Comparison of ENCODE assay signal across 24 mouse cellular contexts in the genomic region with DNA sequence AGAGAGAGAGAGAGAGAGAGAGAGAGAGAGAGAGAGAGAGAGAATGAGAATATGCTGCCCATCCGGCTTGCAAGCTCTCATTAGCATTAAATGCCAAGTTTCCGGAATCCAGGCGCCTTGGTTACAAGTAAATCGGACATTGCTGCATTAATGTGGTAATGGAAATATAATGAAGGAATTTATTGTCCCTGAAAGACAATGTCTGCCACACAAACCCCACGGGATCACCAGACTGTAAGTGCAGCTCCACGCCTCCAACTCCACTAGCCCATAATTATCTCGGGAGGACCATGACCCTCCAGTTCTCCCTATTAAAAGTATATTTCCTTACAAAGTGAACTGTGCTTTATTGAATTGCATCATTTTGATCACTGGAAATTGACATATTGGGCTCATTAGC.
DNase-seq lines count a peak whose midpoint lies in the region; ATAC-seq lines count a peak whose summit lies in the region.
"Had no signal": no experiment of that assay in that cellular context is flagged by ENCODE, and none has a peak within 500 bp of the region (broad histone marks: within the 10 kb centered on the region; RNA-seq: fewer than 3 reads in every experiment).

No protein-coding gene starts in this region.

- H3K9ac ChIP-seq in forebrain, embryonic 14.5 days (ENCODE audit: low read length), result no peak overlapping the region
- H3K9ac ChIP-seq in forebrain, embryonic 16.5 days (replicated peaks; ENCODE audit: low read depth, low read length), result no peak overlapping the region
- H3K9ac ChIP-seq in midbrain, embryonic 12.5 days (replicated peaks), result no peak overlapping the region
- no peak overlapping the region for H3K9ac ChIP-seq in midbrain, embryonic 13.5 days (replicated peaks)
- no peak overlapping the region for H3K9ac ChIP-seq in hindbrain, embryonic 15.5 days
- H3K9ac ChIP-seq: embryonic facial prominence, embryonic 15.5 days; kidney, embryonic 15.5 days; limb, embryonic 13.5 days; liver, embryonic 13.5 days had no signal

- no peak for ATAC-seq in forebrain, embryonic 14.5 days
- ATAC-seq in forebrain, embryonic 16.5 days, result no peak
- ATAC-seq in midbrain, embryonic 12.5 days (ENCODE audit: low FRiP score, low read depth), result peak; percentile 49; the same call in 1 of the 2 replicates
- no peak for ATAC-seq in midbrain, embryonic 13.5 days
- ATAC-seq in hindbrain, embryonic 15.5 days (ENCODE audit: low FRiP score, low read depth), result no peak
- ATAC-seq: Patski had no signal

- H3K36me3 ChIP-seq in forebrain, embryonic 14.5 days (ENCODE audit: control insufficient read depth, insufficient read depth, low read length), result no peaks in the 10 kb centered on the region
- no peaks in the 10 kb centered on the region for H3K36me3 ChIP-seq in forebrain, embryonic 16.5 days (ENCODE audit: control insufficient read depth, insufficient read depth)
- no peaks in the 10 kb centered on the region for H3K36me3 ChIP-seq in midbrain, embryonic 12.5 days
- H3K36me3 ChIP-seq in midbrain, embryonic 13.5 days, result no peaks in the 10 kb centered on the region
- no peaks in the 10 kb centered on the region for H3K36me3 ChIP-seq in hindbrain, embryonic 15.5 days
- H3K36me3 ChIP-seq: embryonic facial prominence, embryonic 15.5 days; kidney, embryonic 15.5 days; limb, embryonic 13.5 days; liver, embryonic 13.5 days had no signal

- H3K4me1 ChIP-seq in forebrain, embryonic 14.5 days (ENCODE audit: control insufficient read depth, insufficient read depth, low read length), result no peaks in the 10 kb centered on the region
- H3K4me1 ChIP-seq in forebrain, embryonic 16.5 days (replicated peaks; ENCODE audit: control insufficient read depth, insufficient read depth, low read length), result peaks cover 3% of the 10 kb centered on the region; the same call in 1 of the 2 replicates
- H3K4me1 ChIP-seq in midbrain, embryonic 12.5 days, result peaks cover 4% of the 10 kb centered on the region; the same call in 1 of the 2 replicates
- peaks cover 8% of the 10 kb centered on the region for H3K4me1 ChIP-seq in midbrain, embryonic 13.5 days (replicated peaks)
- H3K4me1 ChIP-seq in hindbrain, embryonic 15.5 days (replicated peaks), result peaks cover 15% of the 10 kb centered on the region
- H3K4me1 ChIP-seq: kidney, embryonic 15.5 days; liver, embryonic 13.5 days had no signal

- H3K27me3 ChIP-seq in forebrain, embryonic 14.5 days (replicated peaks; ENCODE audit: control insufficient read depth, insufficient read depth, low read length), result no peaks in the 10 kb centered on the region
- H3K27me3 ChIP-seq in forebrain, embryonic 16.5 days (replicated peaks; ENCODE audit: control insufficient read depth, insufficient read depth, low read length), result 0 out of 2 replicates have a peak, but pooled peaks cover 2% of the 10 kb centered on the region
- no peaks in the 10 kb centered on the region for H3K27me3 ChIP-seq in midbrain, embryonic 12.5 days
- no peaks in the 10 kb centered on the region for H3K27me3 ChIP-seq in midbrain, embryonic 13.5 days
- no peaks in the 10 kb centered on the region for H3K27me3 ChIP-seq in hindbrain, embryonic 15.5 days
- H3K27me3 ChIP-seq: embryonic facial prominence, embryonic 15.5 days; kidney, embryonic 15.5 days; limb, embryonic 13.5 days; liver, embryonic 13.5 days; Patski had no signal

- no peak overlapping the region for H3K27ac ChIP-seq in forebrain, embryonic 14.5 days (ENCODE audit: low read depth, low read length)
- H3K27ac ChIP-seq in forebrain, embryonic 16.5 days (ENCODE audit: low read length), result no peak overlapping the region
- no peak overlapping the region for H3K27ac ChIP-seq in midbrain, embryonic 12.5 days (replicated peaks)
- H3K27ac ChIP-seq in midbrain, embryonic 13.5 days, result no peak overlapping the region
- no peak overlapping the region for H3K27ac ChIP-seq in hindbrain, embryonic 15.5 days (replicated peaks)
- H3K27ac ChIP-seq: embryonic facial prominence, embryonic 15.5 days; kidney, embryonic 15.5 days; limb, embryonic 13.5 days; liver, embryonic 13.5 days; stomach, postnatal 0 days had no signal

- H3K4me3 ChIP-seq in forebrain, embryonic 14.5 days (ENCODE audit: low read depth, low read length), result no peak overlapping the region
- H3K4me3 ChIP-seq in forebrain, embryonic 16.5 days (replicated peaks; ENCODE audit: low read length), result no peak overlapping the region
- H3K4me3 ChIP-seq in midbrain, embryonic 12.5 days, result no peak overlapping the region
- H3K4me3 ChIP-seq in midbrain, embryonic 13.5 days (replicated peaks), result no peak overlapping the region
- H3K4me3 ChIP-seq in hindbrain, embryonic 15.5 days, result no peak overlapping the region
- H3K4me3 ChIP-seq: embryonic facial prominence, embryonic 15.5 days; kidney, embryonic 15.5 days; limb, embryonic 13.5 days; liver, embryonic 13.5 days had no signal

- WGBS in forebrain, embryonic 14.5 days, result 18% methylated on average over 7 of the region's 7 CpGs
- WGBS in forebrain, embryonic 16.5 days, result 16% methylated on average over 7 of the region's 7 CpGs
- WGBS in midbrain, embryonic 12.5 days, result 62% methylated on average over 7 of the region's 7 CpGs
- WGBS in midbrain, embryonic 13.5 days, result 36% methylated on average over 7 of the region's 7 CpGs
- 14% methylated on average over 7 of the region's 7 CpGs for WGBS in hindbrain, embryonic 15.5 days

- no peaks in the 10 kb centered on the region for H3K9me3 ChIP-seq in forebrain, embryonic 14.5 days (replicated peaks; ENCODE audit: control insufficient read depth, low read length)
- H3K9me3 ChIP-seq in forebrain, embryonic 16.5 days (ENCODE audit: control insufficient read depth, low read length), result no peaks in the 10 kb centered on the region
- H3K9me3 ChIP-seq in midbrain, embryonic 12.5 days, result no peaks in the 10 kb centered on the region
- no peaks in the 10 kb centered on the region for H3K9me3 ChIP-seq in midbrain, embryonic 13.5 days
- no peaks in the 10 kb centered on the region for H3K9me3 ChIP-seq in hindbrain, embryonic 15.5 days
- H3K9me3 ChIP-seq: embryonic facial prominence, embryonic 15.5 days; kidney, embryonic 15.5 days; limb, embryonic 13.5 days; liver, embryonic 13.5 days had no signal

- H3K4me2 ChIP-seq in forebrain, embryonic 14.5 days (ENCODE audit: low read length), result no peak overlapping the region
- no peak overlapping the region for H3K4me2 ChIP-seq in forebrain, embryonic 16.5 days (ENCODE audit: low read length)
- H3K4me2 ChIP-seq in midbrain, embryonic 12.5 days (replicated peaks), result no peak overlapping the region
- H3K4me2 ChIP-seq in midbrain, embryonic 13.5 days (replicated peaks), result no peak overlapping the region
- 0 out of 2 replicates have a peak overlapping the region, but pooled peaks have one; percentile 19 for H3K4me2 ChIP-seq in hindbrain, embryonic 15.5 days
- H3K4me2 ChIP-seq: kidney, embryonic 15.5 days; limb, embryonic 13.5 days; liver, embryonic 13.5 days had no signal

- DNase-seq in forebrain, embryonic 14.5 days (ENCODE audit: low spot score), result peak; percentile 43
- peak; percentile 32 for DNase-seq in retina, embryonic 14.5 days (ENCODE audit: low spot score)
- no peak for DNase-seq in cerebellum, postnatal 10 days
- no peak for DNase-seq in right cerebral cortex, postnatal 10 days (ENCODE audit: low spot score in 2 of 2)
- DNase-seq: adrenal gland, postnatal 36 days; cerebellum, adult 11 months; cerebellum, postnatal 14 days; gastrocnemius, postnatal 36 days; heart, postnatal 36 days; kidney, postnatal 36 days; liver, embryonic 13.5 days; lung, adult 2 months; lung, postnatal 14 days; thymus, adult 2 months; thymus, postnatal 4 days had no signal

Comparison
In these comparisons a context has a peak if more than half of its experiments do, and no peak if none do; other contexts are left out.
1. DNase-seq: peak in forebrain, embryonic 14.5 days (single experiment) and retina, embryonic 14.5 days (single experiment); none in cerebellum, postnatal 10 days (0 of 2) and right cerebral cortex, postnatal 10 days (0 of 2).